Mouse (Mus musculus): ENCODE data around the gene Uvrag.

The Uvrag gene

GRCm38 (mm10) chr7:98841802-98842201 lies 299.1 kb downstream of the Uvrag start:
- no peak for DNase-seq (ENCODE audit: low read depth)

GRCm38 (mm10) chr7:98840771-98841170 lies 300.2 kb downstream of the Uvrag start:
- DNase-seq (ENCODE audit: low read depth): no peak

- no peak for DNase-seq (ENCODE audit: low read depth)
Measured at GRCm38 (mm10) chr7:98839312-98839711, 301.6 kb downstream of the Uvrag start.

- peak; percentile 40 for DNase-seq (ENCODE audit: low read depth)
Measured at GRCm38 (mm10) chr7:98838729-98839141, 302.2 kb downstream of the Uvrag start.

DNA sequence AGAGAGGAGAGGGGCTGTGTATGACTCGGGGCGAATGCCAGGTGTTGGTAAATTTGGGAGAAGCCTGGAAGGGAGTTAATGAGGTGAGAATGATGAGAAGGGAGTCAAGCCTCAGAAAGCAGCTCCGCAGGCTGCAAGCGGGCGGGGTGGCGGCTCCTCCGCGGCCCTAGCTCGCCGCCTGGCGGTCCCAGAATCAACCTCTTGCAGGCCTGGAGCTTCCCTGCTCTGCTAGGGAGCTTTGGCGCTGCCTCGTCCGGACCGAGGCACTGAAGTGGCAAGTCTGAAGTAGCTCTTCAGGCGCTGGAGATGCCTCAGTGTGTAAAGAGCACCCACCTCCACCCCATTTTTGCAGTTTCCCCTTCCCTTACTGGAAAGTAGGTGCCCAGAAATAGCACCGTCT lies 303.0 kb downstream of the Uvrag start:
- peak; percentile 73 for DNase-seq (ENCODE audit: low read depth)

GRCm38 (mm10) chr7:98836646-98837045 lies 304.3 kb downstream of the Uvrag start:
- DNase-seq (ENCODE audit: low read depth): peak; percentile 76

DNA sequence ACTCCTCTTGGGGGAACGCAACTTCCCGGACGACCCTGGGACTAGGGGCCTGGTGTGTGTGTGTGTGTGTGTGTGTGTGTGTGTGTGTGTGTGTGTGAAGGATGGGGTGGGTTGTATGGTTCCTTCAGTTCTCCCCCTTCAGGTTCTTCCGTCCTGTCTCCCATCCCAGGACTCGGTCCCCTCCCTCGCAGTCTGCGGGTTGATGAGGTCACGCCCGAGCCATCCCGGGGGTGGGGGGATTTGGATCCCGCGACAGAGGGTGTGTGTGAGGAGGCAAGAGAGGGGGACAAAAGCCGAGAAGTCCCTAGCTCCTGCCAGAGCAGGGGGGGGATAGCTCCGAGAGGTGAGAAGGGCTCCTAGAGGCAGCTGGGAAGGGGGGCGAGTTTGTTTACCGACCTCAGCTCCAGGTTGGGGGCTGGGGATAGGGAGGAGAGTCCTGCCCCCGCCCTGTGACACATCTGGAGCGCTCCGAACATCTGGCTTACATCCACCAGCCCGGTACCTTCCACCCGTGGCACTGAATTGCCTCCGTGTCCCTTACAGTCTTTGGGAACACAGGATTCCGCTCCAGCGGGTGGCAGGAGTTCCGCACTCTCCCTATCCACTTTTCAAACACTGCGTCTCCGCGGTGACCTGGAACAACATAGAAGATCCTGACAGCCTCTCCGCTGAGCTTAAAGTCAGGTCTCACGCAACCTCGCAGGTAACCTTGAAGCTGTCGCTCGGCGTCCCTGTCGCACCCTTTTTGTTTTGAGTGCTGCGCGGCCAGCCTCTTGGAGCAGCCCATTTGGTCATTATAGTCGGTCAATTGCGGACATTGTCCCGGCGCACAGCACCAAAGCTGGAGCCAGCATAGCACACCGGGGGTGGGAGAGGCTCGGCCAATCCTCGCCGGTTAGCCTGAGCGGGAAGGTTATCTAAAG lies 305.2 kb downstream of the Uvrag start:
- peak; percentile 34 for DNase-seq (ENCODE audit: low read depth)

All from naive thymus-derived CD4-positive, alpha-beta T cell, adult 2 months (primary cell).